Mouse (Mus musculus) C2C12 (cell line): ENCODE measurements around the gene Hist3h2ba. TPM values are rescaled to one million over a fixed set of nuclear protein-coding genes. Genes with fewer than 3 reads are reported as not detected.

Source experiments
- H3K27me3 ChIP-seq: one replicate; pipeline ENCODE4 v1.6.1; 2011; ENCODE audit not compliant: control insufficient read depth, insufficient read depth, insufficient read length
- H3K36me3 ChIP-seq: one replicate; pipeline ENCODE4 v1.6.1; 2011; ENCODE audit not compliant: control insufficient read depth, insufficient read depth
- H3K4me3 ChIP-seq: one replicate; pipeline ENCODE4 v1.5.1; 2011; ENCODE audit warnings: mild to moderate bottlenecking, control low read depth; ENCODE audit not compliant: poor library complexity, insufficient read depth, severe bottlenecking
- H3K79me2 ChIP-seq: one replicate; pipeline ENCODE4 v1.6.1; 2011; ENCODE audit not compliant: control insufficient read depth, insufficient read depth
- H3K79me3 ChIP-seq: one replicate; pipeline ENCODE4 v1.6.1; 2011; ENCODE audit warnings: low read depth, control low read depth
- H3ac ChIP-seq: one replicate; pipeline ENCODE3; 2011; ENCODE audit warnings: low read depth; ENCODE audit not compliant: control insufficient read depth, insufficient read length
- CEBPB ChIP-seq: IDR thresholded peaks from one replicate; pipeline ENCODE4 v1.6.1; 2011; ENCODE audit warnings: low read depth, mild to moderate bottlenecking, control low read depth, moderate library complexity
- CTCF ChIP-seq: IDR thresholded peaks from one replicate; pipeline ENCODE4 v1.5.1; 2011; ENCODE audit not compliant: control insufficient read depth, insufficient read depth, insufficient read length
- FOSL1 ChIP-seq: IDR thresholded peaks from one replicate; pipeline ENCODE4 v1.8.0; 2011; ENCODE audit warnings: mild to moderate bottlenecking, low read length; ENCODE audit not compliant: poor library complexity, insufficient read depth, severe bottlenecking
- MAX ChIP-seq: IDR thresholded peaks from one replicate; pipeline ENCODE4 v1.6.1; 2011; ENCODE audit warnings: mild to moderate bottlenecking, control low read depth
- MYOD1 ChIP-seq: IDR thresholded peaks from one replicate; pipeline ENCODE4 v1.6.1; 2011; ENCODE audit warnings: low read depth; ENCODE audit not compliant: control insufficient read depth, insufficient read length
- MYOG ChIP-seq: IDR thresholded peaks from one replicate; pipeline ENCODE4 v1.6.1; 2011; ENCODE audit not compliant: control insufficient read depth, insufficient read length; ENCODE audit errors: extremely low read depth
- USF1 ChIP-seq: IDR thresholded peaks from one replicate; pipeline ENCODE4 v1.6.1; 2011; ENCODE audit warnings: low read depth, mild to moderate bottlenecking, control low read depth, moderate library complexity
- polyA plus RNA-seq: library from polyadenylated mRNA; unstranded; fragments of >200 nt; fragmentation: generic; extraction: Trizol; gene quantifications from one replicate; pipeline ENCODE4 v1.2.1, GENCODE M21; 2012; ENCODE audit warnings: missing spikeins

Gene Hist3h2ba
- polyA plus RNA-seq, 1 experiment = 1.6 TPM

GRCm38 (mm10) chr11:58978027-58978705 lies 29.4 kb downstream of the Hist3h2ba start, which contains the start of gene Trim11:
TSS of gene Trim11 (plus strand) at chr11:58978093.
- peaks cover 49% of the 10 kb centered on the region for H3K79me3 ChIP-seq
- peak within 1 kb of the TSS; percentile 57 for H3K4me3 ChIP-seq
- H3K36me3 ChIP-seq = peaks cover 12% of the 10 kb centered on the region
- no peaks in the 10 kb centered on the region for H3K27me3 ChIP-seq
- H3ac ChIP-seq = peak within 1 kb of the TSS; percentile 94
- TF ChIP-seq MYOG (no peak), FOSL1 (no peak), USF1 (no peak), CEBPB (no peak), MYOD1 (no peak), CTCF (no peak)
- peaks cover 88% of the 10 kb centered on the region for H3K79me2 ChIP-seq

- H3K79me2 ChIP-seq = peaks cover 84% of the 10 kb centered on the region
- peaks cover 14% of the 10 kb centered on the region for H3K36me3 ChIP-seq
- no peaks in the 10 kb centered on the region for H3K27me3 ChIP-seq
- peak overlapping the region; percentile 57 for H3K4me3 ChIP-seq
- H3ac ChIP-seq = peak overlapping the region; percentile 80
- H3K79me3 ChIP-seq = peaks cover 50% of the 10 kb centered on the region
- TF ChIP-seq MYOD1 (no peak), USF1 (no peak), CEBPB (no peak), CTCF (no peak), MYOG (no peak), FOSL1 (no peak), MAX (no peak)
Measured at GRCm38 (mm10) chr11:58978706-58979030, 29.9 kb downstream of the Hist3h2ba start.

- Histone ChIP-seq H3K4me3 (peak overlapping the region; percentile 57), H3K36me3 (peaks cover 18% of the 10 kb centered on the region), H3K27me3 (no peaks in the 10 kb centered on the region), H3K79me2 (peaks cover 79% of the 10 kb centered on the region), H3K79me3 (peaks cover 47% of the 10 kb centered on the region), H3ac (peak overlapping the region; percentile 80)
- TF ChIP-seq MYOG (no peak), CEBPB (peak; percentile 66), FOSL1 (no peak), MYOD1 (no peak), USF1 (no peak), CTCF (no peak), MAX (no peak)
Measured at GRCm38 (mm10) chr11:58979183-58979582, 30.5 kb downstream of the Hist3h2ba start.

GRCm38 (mm10) chr11:58979661-58980060 lies 30.9 kb downstream of the Hist3h2ba start:
- H3K36me3 ChIP-seq = peaks cover 20% of the 10 kb centered on the region
- no peaks in the 10 kb centered on the region for H3K27me3 ChIP-seq
- peaks cover 74% of the 10 kb centered on the region for H3K79me2 ChIP-seq
- TF ChIP-seq CTCF (no peak), CEBPB (no peak), MYOD1 (no peak), USF1 (no peak)
- peak overlapping the region; percentile 57 for H3K4me3 ChIP-seq
- H3K79me3 ChIP-seq = peaks cover 43% of the 10 kb centered on the region
- peak overlapping the region; percentile 74 for H3ac ChIP-seq

GRCm38 (mm10) chr11:58980381-58980990 lies 31.8 kb downstream of the Hist3h2ba start:
- H3ac ChIP-seq = peak overlapping the region; percentile 20
- no peak for TF ChIP-seq FOSL1
- TF ChIP-seq MYOG = no peak
- no peak for TF ChIP-seq MAX
- no peak for TF ChIP-seq USF1
- no peak for TF ChIP-seq CEBPB
- no peak for TF ChIP-seq MYOD1
- peaks cover 66% of the 10 kb centered on the region for H3K79me2 ChIP-seq
- H3K36me3 ChIP-seq = peaks cover 27% of the 10 kb centered on the region
- no peaks in the 10 kb centered on the region for H3K27me3 ChIP-seq
- H3K79me3 ChIP-seq = peaks cover 42% of the 10 kb centered on the region
- no peak overlapping the region for H3K4me3 ChIP-seq
